ENCODE assay signal across 11 mouse cellular contexts in the genomic region with DNA sequence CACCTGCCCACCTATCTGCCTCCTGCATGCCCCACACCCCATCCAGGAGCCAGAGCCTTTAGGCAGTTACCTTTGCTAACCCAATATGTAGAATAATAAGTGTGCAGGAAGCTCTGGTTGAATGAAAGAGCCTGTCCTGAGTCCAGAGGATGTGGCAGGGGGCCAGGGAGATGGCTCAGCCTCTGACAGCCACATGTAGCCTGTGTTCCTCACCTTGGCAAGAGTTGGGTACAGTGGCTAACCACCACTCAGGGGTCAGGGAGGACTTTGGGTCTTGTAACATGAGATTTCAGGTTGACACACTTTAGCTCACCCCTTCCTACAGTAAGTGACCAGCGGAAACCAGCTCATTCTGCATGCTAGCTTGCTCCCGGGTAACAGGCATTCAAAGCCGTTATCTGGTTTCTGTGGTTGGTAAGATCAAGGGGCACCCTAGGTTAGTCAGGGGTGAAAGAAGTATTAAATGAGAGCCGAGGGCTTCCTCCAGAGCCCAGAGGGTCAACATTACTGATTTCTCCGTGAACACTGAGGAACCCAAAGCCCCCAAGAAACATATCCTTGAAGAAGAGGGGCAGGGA.
DNase-seq lines count a peak whose midpoint lies in the region; ATAC-seq and TF ChIP-seq lines count a peak whose summit lies in the region.
"Had no signal": no experiment of that assay in that cellular context is flagged by ENCODE, and none has a peak within 500 bp of the region (broad histone marks: within the 10 kb centered on the region; RNA-seq: fewer than 3 reads in every experiment).

No protein-coding gene starts in this region.

- no peak overlapping the region for H3K4me2 ChIP-seq in heart, embryonic 12.5 days
- no peak overlapping the region for H3K4me2 ChIP-seq in midbrain, embryonic 14.5 days (ENCODE audit: low read length)
- H3K4me2 ChIP-seq in midbrain, embryonic 11.5 days = no peak overlapping the region
- H3K4me2 ChIP-seq in hindbrain, postnatal 0 days (ENCODE audit: low read depth, low read length) = no peak overlapping the region
- no peak overlapping the region for H3K4me2 ChIP-seq in stomach, embryonic 16.5 days (ENCODE audit: low read depth, low read length)

- H3K36me3 ChIP-seq in heart, embryonic 12.5 days = no peaks in the 10 kb centered on the region; the same call in 1 of the 2 replicates
- H3K36me3 ChIP-seq in midbrain, embryonic 14.5 days (ENCODE audit: control insufficient read depth, insufficient read depth, low read length) = no peaks in the 10 kb centered on the region
- no peaks in the 10 kb centered on the region for H3K36me3 ChIP-seq in midbrain, embryonic 11.5 days (ENCODE audit: control insufficient read depth, insufficient read depth, low read length)
- H3K36me3 ChIP-seq in hindbrain, postnatal 0 days (ENCODE audit: insufficient read depth, low read length) = no peaks in the 10 kb centered on the region
- H3K36me3 ChIP-seq in stomach, embryonic 16.5 days (ENCODE audit: control insufficient read depth, insufficient read depth, low read length) = no peaks in the 10 kb centered on the region

- no peak for TF ChIP-seq CTCF in hindbrain, postnatal 0 days (IDR thresholded peaks at IDR 0.05; ENCODE audit: low read depth)

- ATAC-seq in heart, embryonic 12.5 days (ENCODE audit: insufficient number of reproducible peaks, low FRiP score) = no peak
- ATAC-seq in midbrain, embryonic 14.5 days (ENCODE audit: low FRiP score, low TSS enrichment) = no peak
- ATAC-seq in midbrain, embryonic 11.5 days (ENCODE audit: low FRiP score) = no peak
- no peak for ATAC-seq in hindbrain, postnatal 0 days
- ATAC-seq in stomach, embryonic 16.5 days (ENCODE audit: insufficient read depth, low FRiP score) = no peak

- no peak for DNase-seq in heart, adult 9 months (ENCODE audit: low spot score in 2 of 2)
- no peak for DNase-seq in midbrain, embryonic 14.5 days
- DNase-seq in midbrain, embryonic 11.5 days (ENCODE audit: low spot score, missing footprints) = no peak
- DNase-seq in hindbrain, postnatal 0 days (ENCODE audit: low spot score) = no peak
- DNase-seq in frontal cortex, postnatal 14 days (ENCODE audit: low spot score in 2 of 2) = no peak
- no peak for DNase-seq in embryo, embryonic 10.5 days (ENCODE audit: low spot score)
- DNase-seq: right cerebral cortex, adult 18-20 months had no signal

- no peak overlapping the region for H3K4me3 ChIP-seq in heart, embryonic 12.5 days
- H3K4me3 ChIP-seq in midbrain, embryonic 14.5 days (replicated peaks; ENCODE audit: low read depth, low read length) = no peak overlapping the region
- no peak overlapping the region for H3K4me3 ChIP-seq in midbrain, embryonic 11.5 days (ENCODE audit: low read depth, low read length)
- H3K4me3 ChIP-seq in hindbrain, postnatal 0 days (ENCODE audit: low read length) = no peak overlapping the region
- H3K4me3 ChIP-seq in stomach, embryonic 16.5 days (replicated peaks; ENCODE audit: low read length) = no peak overlapping the region
- H3K4me3 ChIP-seq: erythroblast, embryonic 14.5 days had no signal

- WGBS in heart, embryonic 12.5 days = 54% methylated on average over 5 of the region's 5 CpGs
- WGBS in midbrain, embryonic 14.5 days = 73% methylated on average over 5 of the region's 5 CpGs
- 65% methylated on average over 5 of the region's 5 CpGs for WGBS in midbrain, embryonic 11.5 days
- 63% methylated on average over 5 of the region's 5 CpGs for WGBS in hindbrain, postnatal 0 days
- 61% methylated on average over 5 of the region's 5 CpGs for WGBS in stomach, embryonic 16.5 days

- no peaks in the 10 kb centered on the region for H3K9me3 ChIP-seq in heart, embryonic 12.5 days (replicated peaks)
- H3K9me3 ChIP-seq in midbrain, embryonic 14.5 days (ENCODE audit: control insufficient read depth, low read length) = no peaks in the 10 kb centered on the region
- H3K9me3 ChIP-seq in midbrain, embryonic 11.5 days (ENCODE audit: control insufficient read depth, low read length) = no peaks in the 10 kb centered on the region
- H3K9me3 ChIP-seq in hindbrain, postnatal 0 days (ENCODE audit: low read length) = no peaks in the 10 kb centered on the region
- H3K9me3 ChIP-seq in stomach, embryonic 16.5 days (replicated peaks; ENCODE audit: control insufficient read depth, low read length) = no peaks in the 10 kb centered on the region

- H3K27ac ChIP-seq in heart, embryonic 12.5 days (ENCODE audit: poor library complexity, severe bottlenecking) = peak overlapping the region; percentile 26
- H3K27ac ChIP-seq in midbrain, embryonic 14.5 days (replicated peaks; ENCODE audit: low read depth, low read length) = 0 out of 2 replicates have a peak overlapping the region, but pooled peaks have one; percentile 5
- no peak overlapping the region for H3K27ac ChIP-seq in midbrain, embryonic 11.5 days (ENCODE audit: low read depth, low read length)
- peak overlapping the region; percentile 64; the same call in 1 of the 2 replicates for H3K27ac ChIP-seq in hindbrain, postnatal 0 days
- peak overlapping the region; percentile 89 for H3K27ac ChIP-seq in stomach, embryonic 16.5 days (ENCODE audit: low read length)
- H3K27ac ChIP-seq: macrophage had no signal

- H3K9ac ChIP-seq in heart, embryonic 12.5 days = no peak overlapping the region
- H3K9ac ChIP-seq in midbrain, embryonic 14.5 days (replicated peaks; ENCODE audit: low read length) = no peak overlapping the region
- no peak overlapping the region for H3K9ac ChIP-seq in midbrain, embryonic 11.5 days (ENCODE audit: low read length)
- H3K9ac ChIP-seq in hindbrain, postnatal 0 days (replicated peaks; ENCODE audit: low read length) = no peak overlapping the region
- H3K9ac ChIP-seq in stomach, embryonic 16.5 days (ENCODE audit: low read length) = no peak overlapping the region

- H3K27me3 ChIP-seq in heart, embryonic 12.5 days (replicated peaks) = no peaks in the 10 kb centered on the region
- H3K27me3 ChIP-seq in midbrain, embryonic 14.5 days (ENCODE audit: control insufficient read depth, insufficient read depth, low read length) = no peaks in the 10 kb centered on the region
- no peaks in the 10 kb centered on the region for H3K27me3 ChIP-seq in midbrain, embryonic 11.5 days (ENCODE audit: control insufficient read depth, insufficient read depth, low read length)
- no peaks in the 10 kb centered on the region for H3K27me3 ChIP-seq in hindbrain, postnatal 0 days (ENCODE audit: insufficient read depth, low read length)
- H3K27me3 ChIP-seq in stomach, embryonic 16.5 days (ENCODE audit: control insufficient read depth, insufficient read depth, low read length) = no peaks in the 10 kb centered on the region

- peaks cover 25% of the 10 kb centered on the region for H3K4me1 ChIP-seq in heart, embryonic 12.5 days (replicated peaks)
- no peaks in the 10 kb centered on the region for H3K4me1 ChIP-seq in midbrain, embryonic 14.5 days (ENCODE audit: control insufficient read depth, insufficient read depth, low read length)
- no peaks in the 10 kb centered on the region for H3K4me1 ChIP-seq in midbrain, embryonic 11.5 days (ENCODE audit: control insufficient read depth, insufficient read depth, low read length)
- H3K4me1 ChIP-seq in hindbrain, postnatal 0 days (ENCODE audit: insufficient read depth, low read length) = peaks cover 3% of the 10 kb centered on the region
- H3K4me1 ChIP-seq in stomach, embryonic 16.5 days (ENCODE audit: control insufficient read depth, insufficient read depth, low read length) = peaks cover 20% of the 10 kb centered on the region
